Mouse (Mus musculus) midbrain, embryonic 12.5 days (tissue): ENCODE results near the gene Tyms. TPM values are rescaled to one million over a fixed set of nuclear protein-coding genes. Genes with fewer than 3 reads are reported as not detected.

Source experiments
- ATAC-seq: fragments of 200-750 bp; cut with Nextera tagmentation; 2 replicates; pipeline ENCODE4 v1.8.0; 2017; ENCODE audit warnings: low read depth, moderate TSS enrichment, moderate library complexity; ENCODE audit not compliant: low FRiP score
- H3K27ac ChIP-seq: fragments of 300-500 bp; sonication (generic); replicated peaks from 2 replicates; pipeline ENCODE4 v1.5.1; 2016; ENCODE audit warnings: mild to moderate bottlenecking
- H3K27me3 ChIP-seq: fragments of 300-500 bp; sonication (generic); 2 replicates; pipeline ENCODE4 v1.6.1; 2016; ENCODE audit warnings: mild to moderate bottlenecking
- H3K36me3 ChIP-seq: fragments of 300-500 bp; sonication (generic); 2 replicates; pipeline ENCODE4 v1.6.1; 2016
- H3K4me1 ChIP-seq: fragments of 300-500 bp; sonication (generic); 2 replicates; pipeline ENCODE4 v1.6.1; 2016
- H3K4me2 ChIP-seq: fragments of 300-500 bp; sonication (generic); replicated peaks from 2 replicates; pipeline ENCODE4 v1.6.1; 2016; ENCODE audit warnings: mild to moderate bottlenecking, moderate library complexity
- H3K4me3 ChIP-seq: fragments of 300-500 bp; sonication (generic); 2 replicates; pipeline ENCODE4 v1.5.1; 2016; ENCODE audit warnings: mild to moderate bottlenecking
- H3K9ac ChIP-seq: fragments of 300-500 bp; sonication (generic); replicated peaks from 2 replicates; pipeline ENCODE4 v1.6.1; 2016; ENCODE audit warnings: mild to moderate bottlenecking, moderate library complexity
- H3K9me3 ChIP-seq: fragments of 300-500 bp; sonication (generic); 2 replicates; pipeline ENCODE4 v1.6.1; 2016; ENCODE audit warnings: mild to moderate bottlenecking
- WGBS: fragments of 180-500 bp; shearing (Covaris S2); methylation state at CpG from one replicate; pipeline ENCODE4 v1.1.7; 2016; 5-methylcytosine and 5-hydroxymethylcytosine counted together
- polyA plus RNA-seq: library from polyadenylated mRNA; unstranded; fragments of >200 nt; fragmentation: Nextera tagmentation; extraction: Ambion mirVana; gene quantifications from 2 replicates; pipeline ENCODE4 v1.2.1, GENCODE M21; 2016

Gene Tyms
- polyA plus RNA-seq: 182 and 188 TPM in 2 replicates

GRCm38 (mm10) chr5:30072825-30073821 lies at the start of gene Tyms:
Tyms (minus strand) TSS chr5:30073617.
- no peaks in the 10 kb centered on the region for H3K9me3 ChIP-seq
- H3K9ac ChIP-seq: peak within 1 kb of the TSS; percentile 80
- peak within 1 kb of the TSS; percentile 84 for H3K4me3 ChIP-seq
- no peaks in the 10 kb centered on the region for H3K27me3 ChIP-seq
- peaks cover 14% of the 10 kb centered on the region for H3K4me1 ChIP-seq
- H3K4me2 ChIP-seq: peak within 1 kb of the TSS; percentile 83
- peaks cover 24% of the 10 kb centered on the region for H3K36me3 ChIP-seq
- peak within 1 kb of the TSS; percentile 77 for H3K27ac ChIP-seq
- WGBS: 1% methylated on average over 45 of the region's 45 CpGs
- ATAC-seq: peak; percentile 92

GRCm38 (mm10) chr5:30122481-30122880 lies 49.1 kb upstream of the Tyms start:
- no peak for ATAC-seq
- Histone ChIP-seq H3K9ac (no peak overlapping the region), H3K36me3 (peaks cover 98% of the 10 kb centered on the region), H3K4me3 (no peak overlapping the region), H3K9me3 (no peaks in the 10 kb centered on the region), H3K27me3 (no peaks in the 10 kb centered on the region), H3K27ac (no peak overlapping the region), H3K4me2 (no peak overlapping the region), H3K4me1 (no peaks in the 10 kb centered on the region)
- 90% methylated on average over 6 of the region's 6 CpGs for WGBS

- peaks cover 96% of the 10 kb centered on the region for H3K36me3 ChIP-seq
- no peak overlapping the region for H3K4me3 ChIP-seq
- no peaks in the 10 kb centered on the region for H3K4me1 ChIP-seq
- ATAC-seq: no peak
- no peak overlapping the region for H3K27ac ChIP-seq
- no peak overlapping the region for H3K4me2 ChIP-seq
- peaks cover 15% of the 10 kb centered on the region for H3K27me3 ChIP-seq
- 83% methylated on average over 7 of the region's 7 CpGs for WGBS
- H3K9me3 ChIP-seq: no peaks in the 10 kb centered on the region
- no peak overlapping the region for H3K9ac ChIP-seq
Measured at GRCm38 (mm10) chr5:30120106-30120505, 46.7 kb upstream of the Tyms start.

GRCm38 (mm10) chr5:30119163-30119562 lies 45.7 kb upstream of the Tyms start:
- Histone ChIP-seq H3K4me1 (peaks cover 6% of the 10 kb centered on the region), H3K36me3 (peaks cover 87% of the 10 kb centered on the region)

GRCm38 (mm10) chr5:30118018-30118417 lies 44.6 kb upstream of the Tyms start:
- no peak overlapping the region for H3K27ac ChIP-seq
- no peak overlapping the region for H3K4me2 ChIP-seq
- no peak overlapping the region for H3K4me3 ChIP-seq
- peaks cover 36% of the 10 kb centered on the region for H3K27me3 ChIP-seq
- H3K36me3 ChIP-seq: peaks cover 83% of the 10 kb centered on the region
- no peak for ATAC-seq
- no peak overlapping the region for H3K9ac ChIP-seq
- 79% methylated on average over 1 of the region's 1 CpGs for WGBS
- H3K9me3 ChIP-seq: no peaks in the 10 kb centered on the region
- H3K4me1 ChIP-seq: peaks cover 16% of the 10 kb centered on the region

More at GRCm38 (mm10) chr5:30119163-30119562, 45.7 kb upstream of the Tyms start:
- Histone ChIP-seq H3K9ac (no peak overlapping the region), H3K4me3 (no peak overlapping the region), H3K27ac (no peak overlapping the region), H3K27me3 (peaks cover 24% of the 10 kb centered on the region), H3K4me2 (no peak overlapping the region), H3K9me3 (no peaks in the 10 kb centered on the region)
- WGBS: 74% methylated on average over 6 of the region's 6 CpGs
- ATAC-seq: no peak

GRCm38 (mm10) chr5:30115718-30116117 lies 42.3 kb upstream of the Tyms start:
- Histone ChIP-seq H3K9me3 (no peaks in the 10 kb centered on the region), H3K9ac (no peak overlapping the region), H3K27me3 (peaks cover 51% of the 10 kb centered on the region), H3K36me3 (peaks cover 68% of the 10 kb centered on the region), H3K4me2 (no peak overlapping the region), H3K27ac (no peak overlapping the region), H3K4me1 (peaks cover 27% of the 10 kb centered on the region), H3K4me3 (no peak overlapping the region)
- 50% methylated on average over 10 of the region's 10 CpGs for WGBS
- no peak for ATAC-seq

- no peak for ATAC-seq
- peak overlapping the region; percentile 73 for H3K4me2 ChIP-seq
- peaks cover 58% of the 10 kb centered on the region for H3K36me3 ChIP-seq
- H3K4me1 ChIP-seq: peaks cover 37% of the 10 kb centered on the region
- peak overlapping the region; percentile 48; the same call in 1 of the 2 replicates for H3K9ac ChIP-seq
- H3K27ac ChIP-seq: no peak overlapping the region
- H3K9me3 ChIP-seq: no peaks in the 10 kb centered on the region
- peak overlapping the region; percentile 46 for H3K4me3 ChIP-seq
- peaks cover 51% of the 10 kb centered on the region for H3K27me3 ChIP-seq
- 3% methylated on average over 28 of the region's 28 CpGs for whole genome bisulfite sequencing
Measured at GRCm38 (mm10) chr5:30114761-30115140, 41.3 kb upstream of the Tyms start.

GRCm38 (mm10) chr5:30113881-30114760 lies 40.7 kb upstream of the Tyms start:
- Histone ChIP-seq H3K27ac (0 out of 2 replicates have a peak overlapping the region, but pooled peaks have one; percentile 30), H3K36me3 (peaks cover 52% of the 10 kb centered on the region), H3K27me3 (peaks cover 51% of the 10 kb centered on the region), H3K9ac (peak overlapping the region; percentile 52), H3K4me2 (peak overlapping the region; percentile 73), H3K9me3 (no peaks in the 10 kb centered on the region), H3K4me1 (peaks cover 43% of the 10 kb centered on the region), H3K4me3 (peak overlapping the region; percentile 46)
- 2% methylated on average over 94 of the region's 103 CpGs for WGBS
- peak; percentile 63 for ATAC-seq

GRCm38 (mm10) chr5:30112533-30113068 lies 39.2 kb upstream of the Tyms start:
- no peak for ATAC-seq
- 91% methylated on average over 3 of the region's 3 CpGs for WGBS
- no peak overlapping the region for H3K9ac ChIP-seq
- H3K4me2 ChIP-seq: no peak overlapping the region
- H3K9me3 ChIP-seq: no peaks in the 10 kb centered on the region
- H3K4me1 ChIP-seq: peaks cover 58% of the 10 kb centered on the region
- H3K27ac ChIP-seq: no peak overlapping the region
- H3K27me3 ChIP-seq: peaks cover 51% of the 10 kb centered on the region
- no peak overlapping the region for H3K4me3 ChIP-seq
- peaks cover 38% of the 10 kb centered on the region for H3K36me3 ChIP-seq

- H3K9ac ChIP-seq: 0 out of 2 replicates have a peak overlapping the region, but pooled peaks have one; percentile 41
- peaks cover 29% of the 10 kb centered on the region for H3K36me3 ChIP-seq
- no peak overlapping the region for H3K4me3 ChIP-seq
- 63% methylated on average over 3 of the region's 3 CpGs for WGBS
- H3K27ac ChIP-seq: peak overlapping the region; percentile 85; the same call in 1 of the 2 replicates
- ATAC-seq: no peak
- H3K27me3 ChIP-seq: peaks cover 51% of the 10 kb centered on the region
- peak overlapping the region; percentile 49 for H3K4me2 ChIP-seq
- H3K4me1 ChIP-seq: peaks cover 66% of the 10 kb centered on the region
- H3K9me3 ChIP-seq: no peaks in the 10 kb centered on the region
Measured at GRCm38 (mm10) chr5:30111771-30112170, 38.4 kb upstream of the Tyms start.

- Histone ChIP-seq H3K4me1 (peaks cover 73% of the 10 kb centered on the region), H3K27me3 (peaks cover 44% of the 10 kb centered on the region), H3K9ac (peak overlapping the region; percentile 41), H3K4me2 (peak overlapping the region; percentile 49), H3K9me3 (no peaks in the 10 kb centered on the region), H3K4me3 (peak overlapping the region; percentile 23), H3K36me3 (peaks cover 23% of the 10 kb centered on the region), H3K27ac (peak overlapping the region; percentile 85)
- WGBS: 1% methylated on average over 18 of the region's 18 CpGs
- ATAC-seq: peak; percentile 23
Measured at GRCm38 (mm10) chr5:30111126-30111525, 37.7 kb upstream of the Tyms start.
